Mouse (Mus musculus) midbrain, embryonic 14.5 days (tissue): ENCODE results near the gene Gm4133. TPM values are rescaled to one million over a fixed set of nuclear protein-coding genes. Genes with fewer than 3 reads are reported as not detected.
"Not testable (repeated sequence)": the region's sequence is repeated elsewhere in the genome, so short reads cannot be mapped to it uniquely, and the experiment has no call there.

Experiments used
- ATAC-seq: fragments of 200-750 bp; cut with Nextera tagmentation; 2 replicates; pipeline ENCODE4 v1.8.0; 2017; ENCODE audit warnings: moderate number of reproducible peaks, moderate library complexity; ENCODE audit not compliant: low FRiP score, low TSS enrichment
- DNase-seq: peaks from one replicate; pipeline ENCODE4 v3.0.0-alpha.2; 2015
- H3K27ac ChIP-seq: fragments of 300-500 bp; sonication (generic); replicated peaks from 2 replicates; pipeline ENCODE4 v1.5.1; 2014; ENCODE audit warnings: mild to moderate bottlenecking, low read depth, low read length, moderate library complexity
- H3K27me3 ChIP-seq: fragments of 300-500 bp; sonication (generic); 2 replicates; pipeline ENCODE4 v1.6.1; 2014; ENCODE audit warnings: low read length, control low read depth, mixed read lengths; ENCODE audit not compliant: control insufficient read depth, insufficient read depth
- H3K36me3 ChIP-seq: fragments of 300-500 bp; sonication (generic); 2 replicates; pipeline ENCODE4 v1.6.1; 2014; ENCODE audit warnings: low read length, control low read depth; ENCODE audit not compliant: control insufficient read depth, insufficient read depth
- H3K4me1 ChIP-seq: fragments of 300-500 bp; sonication (generic); 2 replicates; pipeline ENCODE4 v1.6.1; 2014; ENCODE audit warnings: mild to moderate bottlenecking, antibody characterized with exemption, low read length, control low read depth; ENCODE audit not compliant: control insufficient read depth, insufficient read depth
- H3K4me2 ChIP-seq: fragments of 300-500 bp; sonication (generic); 2 replicates; pipeline ENCODE4 v1.6.1; 2014; ENCODE audit warnings: mild to moderate bottlenecking, low read length, moderate library complexity
- H3K4me3 ChIP-seq: fragments of 300-500 bp; sonication (generic); replicated peaks from 2 replicates; pipeline ENCODE4 v1.5.1; 2014; ENCODE audit warnings: low read depth, low read length
- H3K9ac ChIP-seq: fragments of 300-500 bp; sonication (generic); replicated peaks from 2 replicates; pipeline ENCODE4 v1.6.1; 2014; ENCODE audit warnings: mild to moderate bottlenecking, low read length, moderate library complexity
- H3K9me3 ChIP-seq: fragments of 300-500 bp; sonication (generic); 2 replicates; pipeline ENCODE4 v1.6.1; 2016; ENCODE audit warnings: low read length, control low read depth, mixed read lengths; ENCODE audit not compliant: control insufficient read depth
- WGBS: fragments of 180-500 bp; shearing (Covaris S2); extraction: QIAGEN DNeasy Blood & Tissue Kit; methylation state at CpG from one replicate; pipeline ENCODE4 v1.1.7; 2014; 5-methylcytosine and 5-hydroxymethylcytosine counted together
- polyA plus RNA-seq: library from polyadenylated mRNA; unstranded; fragments of >200 nt; fragmentation: Nextera tagmentation; extraction: Ambion mirVana; gene quantifications from 2 replicates; pipeline ENCODE4 v1.2.1, GENCODE M21; 2014

Gm4133 gene
- polyA plus RNA-seq, result not detected in 2 replicates

DNA sequence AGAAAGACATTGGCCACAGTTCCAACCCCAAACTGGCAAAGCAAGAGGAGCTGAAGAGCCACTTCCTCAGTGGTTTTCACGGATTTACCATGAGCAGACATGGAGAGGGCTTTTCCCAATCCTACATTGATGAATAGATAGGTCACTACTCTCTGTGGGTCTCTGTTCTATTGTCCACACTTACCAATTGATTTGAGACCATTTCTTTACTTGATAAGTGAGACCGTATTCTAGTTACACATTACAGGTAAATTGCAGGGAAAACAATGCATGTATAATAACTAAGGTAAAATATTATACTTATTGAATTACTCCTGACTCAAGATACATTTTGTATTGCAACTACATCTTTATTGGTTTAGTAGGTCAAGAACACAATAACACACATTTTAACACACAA, at the start of gene Gm4133:
TSS of gene Gm4133 (minus strand) at position 101 of the 400 bp plus-strand sequence.
- not testable (repeated sequence) for H3K4me1 ChIP-seq, H3K27ac ChIP-seq, H3K36me3 ChIP-seq, ATAC-seq, H3K27me3 ChIP-seq, H3K9ac ChIP-seq, DNase-seq, H3K4me2 ChIP-seq, H3K4me3 ChIP-seq, H3K9me3 ChIP-seq
- WGBS, result no CpG with 5 or more reads among the region's 2 CpGs

DNA sequence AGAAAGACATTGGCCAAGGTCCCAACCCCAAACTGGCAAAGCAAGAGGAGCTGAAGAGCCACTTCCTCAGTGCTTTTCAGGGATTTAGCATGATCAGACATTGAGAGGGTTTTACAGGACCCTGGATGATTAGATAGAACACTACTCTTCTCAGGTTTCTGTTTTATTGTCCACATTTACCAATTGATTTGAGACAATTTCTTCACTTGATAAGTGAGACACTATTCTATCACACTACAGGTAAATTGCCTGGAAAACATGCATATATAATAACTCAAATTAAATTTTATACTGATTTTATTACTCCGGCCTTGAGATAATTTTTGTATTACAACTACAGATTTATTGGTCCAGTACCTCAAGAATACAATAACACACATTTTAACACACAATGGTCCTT, 41.4 kb upstream of the Gm4133 start, which contains the start of gene Gm5728:
TSS of gene Gm5728 (minus strand) at position 101 of the 400 bp plus-strand sequence.
- WGBS, result no CpG with 5 or more reads among the region's 1 CpGs
- not testable (repeated sequence) for H3K4me2 ChIP-seq, H3K9me3 ChIP-seq, H3K4me3 ChIP-seq, DNase-seq, H3K27ac ChIP-seq, H3K27me3 ChIP-seq, H3K9ac ChIP-seq, ATAC-seq, H3K36me3 ChIP-seq, H3K4me1 ChIP-seq

Other genes with a start within 250 kb of the Gm4133 start
- gene Vmn1r91, start 234.4 kb downstream of the Gm4133 start, polyA plus RNA-seq, result not detected in 2 replicates
- not detected in 2 replicates for gene Gm16442, start 211.5 kb downstream of the Gm4133 start, polyA plus RNA-seq
- not detected in 2 replicates for gene Vmn1r93, start 195.0 kb downstream of the Gm4133 start, polyA plus RNA-seq
- not detected in 2 replicates for gene Vmn1r94, start 165.7 kb downstream of the Gm4133 start, polyA plus RNA-seq
- not detected in 2 replicates for gene Vmn1r95, start 140.4 kb downstream of the Gm4133 start, polyA plus RNA-seq
- not detected in 2 replicates for gene Gm6164, start 128.5 kb downstream of the Gm4133 start, polyA plus RNA-seq
- not detected in 2 replicates for gene Gm4498, start 100.2 kb downstream of the Gm4133 start, polyA plus RNA-seq
- gene Gm5890, start 71.2 kb downstream of the Gm4133 start, polyA plus RNA-seq, result not detected in 2 replicates
- not detected in 2 replicates for gene Gm5728, start 41.3 kb upstream of the Gm4133 start, polyA plus RNA-seq
- not detected in 2 replicates for gene Vmn1r100, start 83.9 kb upstream of the Gm4133 start, polyA plus RNA-seq
- not detected in 2 replicates for gene Vmn1r101, start 108.5 kb upstream of the Gm4133 start, polyA plus RNA-seq
- gene Gm10670, start 140.9 kb upstream of the Gm4133 start, polyA plus RNA-seq, result not detected in 2 replicates
- gene Vmn1r103, start 176.5 kb upstream of the Gm4133 start, polyA plus RNA-seq, result not detected in 2 replicates
- gene Vmn1r104, start 199.8 kb upstream of the Gm4133 start, polyA plus RNA-seq, result not detected in 2 replicates
- gene Gm5726, start 211.7 kb upstream of the Gm4133 start, polyA plus RNA-seq, result not detected in 2 replicates
- not detected in 2 replicates for gene Gm4141, start 242.2 kb upstream of the Gm4133 start, polyA plus RNA-seq